Mouse (Mus musculus) spleen, postnatal 4 days (tissue): Measurements from ENCODE around the gene Slamf1.

Source experiments
- DNase-seq, 2 experiments: peaks; one replicate each; pipeline ENCODE4 v3.0.0; 2022; ENCODE audit warnings: low spot score in 2 of 2

Slamf1 gene

GRCm38 (mm10) chr1:171766898-171767297 is at the start of gene Slamf1:
Slamf1 (plus strand) TSS chr1:171767127.
- DNase-seq = no peak

GRCm38 (mm10) chr1:171731195-171731594 is 35.7 kb upstream of the Slamf1 start:
- DNase-seq = no peak

DNA sequence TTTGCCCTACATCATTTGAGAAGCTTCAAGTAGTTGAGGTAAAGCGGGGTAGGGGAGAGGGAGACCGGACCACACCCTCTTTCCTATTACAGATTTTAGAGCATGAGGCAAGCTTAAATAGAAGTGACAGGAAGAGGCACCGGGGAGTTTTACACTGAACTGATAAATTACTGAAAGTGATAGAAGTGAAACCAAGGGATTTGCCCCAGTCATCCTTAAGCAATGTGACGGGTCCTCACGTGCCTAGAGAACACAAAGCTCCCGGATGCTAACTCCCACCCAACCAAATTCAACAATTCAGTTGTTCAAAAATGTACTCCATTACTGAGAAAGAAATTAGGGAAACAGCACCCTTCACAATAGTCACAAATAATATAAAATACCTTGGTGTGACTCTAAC is 32.0 kb upstream of the Slamf1 start:
- no peak for DNase-seq

GRCm38 (mm10) chr1:171748127-171748969 is 18.6 kb upstream of the Slamf1 start:
- no peak for DNase-seq

GRCm38 (mm10) chr1:171761853-171762448 is 5.0 kb upstream of the Slamf1 start:
- DNase-seq = no peak

DNA sequence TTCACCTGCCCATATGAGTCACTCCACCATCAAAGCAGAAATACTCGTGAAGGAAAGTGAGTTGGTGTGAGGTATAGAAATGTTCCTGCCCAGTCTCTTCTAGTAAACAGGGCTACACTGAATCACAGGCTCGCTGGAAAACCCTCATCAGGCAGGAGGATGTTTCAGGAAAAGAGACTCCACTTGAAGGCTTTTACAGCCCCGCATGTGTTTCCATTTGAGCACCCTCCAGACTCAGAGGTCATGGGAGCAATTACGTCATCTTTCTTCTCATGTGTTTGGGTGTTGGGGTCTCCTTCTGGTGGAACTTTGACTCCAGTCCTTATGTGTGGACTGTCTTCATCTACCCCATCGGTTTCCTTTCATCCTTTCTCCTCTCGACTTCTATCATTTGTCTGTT is 4.1 kb downstream of the Slamf1 start:
- no peak for DNase-seq

DNA sequence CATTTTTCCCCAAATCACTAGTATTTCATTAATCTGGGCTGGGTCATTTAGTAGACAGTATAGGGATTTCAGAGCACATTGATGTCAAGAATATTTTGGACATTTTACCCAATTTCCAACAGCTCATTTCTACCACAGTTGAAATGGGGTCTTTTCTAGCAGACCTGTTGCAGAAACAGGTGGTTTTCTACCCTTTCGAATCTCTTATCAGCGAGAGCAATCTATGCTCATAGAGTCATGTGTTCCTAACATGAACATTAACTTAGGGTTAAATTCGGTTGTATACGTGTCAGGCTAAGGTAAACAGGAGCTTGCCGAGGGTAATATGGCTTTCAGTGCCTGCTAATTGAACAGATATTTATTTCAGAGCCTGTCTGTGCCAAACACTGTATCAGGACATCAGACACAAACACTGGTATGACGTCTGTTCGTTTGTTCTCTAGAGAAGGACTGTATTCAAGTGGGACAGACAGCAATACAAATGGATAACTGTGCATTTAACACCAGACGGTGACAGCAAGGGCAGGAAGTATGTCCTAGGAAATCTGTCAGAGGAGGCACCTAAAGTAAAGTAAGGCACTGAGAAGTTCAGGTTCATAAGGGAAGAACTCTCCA is 5.3 kb downstream of the Slamf1 start:
- DNase-seq = no peak

GRCm38 (mm10) chr1:171773232-171773989 is 6.5 kb downstream of the Slamf1 start:
- DNase-seq = no peak

DNA sequence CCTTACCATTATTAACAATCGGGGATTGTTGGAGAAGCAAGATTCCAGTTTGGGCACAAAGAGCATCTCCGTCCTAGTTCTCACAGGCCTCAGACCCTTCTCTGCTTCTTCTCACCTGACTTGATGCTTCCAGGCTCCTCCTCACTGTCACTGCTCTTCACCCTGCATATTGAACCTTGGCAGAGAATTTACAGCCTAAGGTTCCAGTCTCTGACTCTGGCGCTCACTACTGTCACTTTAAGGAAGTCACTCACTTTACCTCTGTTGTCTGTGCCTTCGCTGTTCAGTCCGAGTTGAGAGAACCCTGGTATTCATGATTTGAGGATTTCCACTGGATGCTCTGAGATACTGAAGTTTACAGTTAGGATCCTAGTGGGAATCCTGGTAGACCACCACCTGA is 7.3 kb downstream of the Slamf1 start:
- DNase-seq = no peak

DNA sequence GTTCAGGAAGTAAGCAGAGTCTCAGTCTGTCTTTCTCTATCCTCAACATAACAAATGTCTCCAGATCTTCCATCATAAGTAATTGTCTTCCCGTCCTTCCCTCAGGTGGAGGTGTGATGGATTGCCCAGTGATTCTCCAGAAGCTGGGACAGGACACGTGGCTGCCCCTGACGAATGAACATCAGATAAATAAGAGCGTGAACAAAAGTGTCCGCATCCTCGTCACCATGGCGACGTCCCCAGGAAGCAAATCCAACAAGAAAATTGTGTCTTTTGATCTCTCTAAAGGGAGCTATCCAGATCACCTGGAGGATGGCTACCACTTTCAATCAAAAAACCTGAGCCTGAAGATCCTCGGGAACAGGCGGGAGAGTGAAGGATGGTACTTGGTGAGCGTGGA is 7.8 kb downstream of the Slamf1 start:
- DNase-seq = no peak

DNA sequence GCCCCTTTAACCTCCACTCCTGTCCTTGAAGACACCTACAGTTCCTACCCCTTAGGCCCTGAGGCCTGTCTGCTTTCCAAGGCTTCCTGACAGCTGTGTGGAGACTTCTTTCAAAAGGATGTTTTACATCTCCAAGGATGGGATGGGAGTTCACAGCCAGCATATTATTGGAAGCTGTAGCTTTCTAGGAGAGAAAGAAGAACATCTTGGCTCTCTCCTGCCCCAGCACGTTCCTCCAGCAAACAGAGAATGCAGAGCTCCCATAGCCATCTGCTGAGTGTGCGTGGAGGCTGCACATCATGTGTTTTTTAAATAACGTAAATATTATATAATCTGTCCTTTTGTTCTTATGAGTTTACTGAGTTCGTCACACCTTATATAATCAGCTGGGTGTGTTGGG is 8.9 kb downstream of the Slamf1 start:
- DNase-seq = no peak

DNA sequence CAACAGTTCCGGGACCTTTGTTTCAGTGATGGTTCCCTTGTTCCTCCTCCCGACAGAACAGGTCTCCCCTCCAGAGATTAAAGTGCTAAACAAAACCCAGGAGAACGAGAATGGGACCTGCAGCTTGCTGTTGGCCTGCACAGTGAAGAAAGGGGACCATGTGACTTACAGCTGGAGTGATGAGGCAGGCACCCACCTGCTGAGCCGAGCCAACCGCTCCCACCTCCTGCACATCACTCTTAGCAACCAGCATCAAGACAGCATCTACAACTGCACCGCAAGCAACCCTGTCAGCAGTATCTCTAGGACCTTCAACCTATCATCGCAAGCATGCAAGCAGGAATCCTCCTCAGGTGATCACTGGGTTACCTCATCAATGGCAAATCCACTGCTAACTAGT is 10.1 kb downstream of the Slamf1 start:
- no peak for DNase-seq

- no peak for DNase-seq
Measured at GRCm38 (mm10) chr1:171782287-171782915, 15.5 kb downstream of the Slamf1 start.

DNA sequence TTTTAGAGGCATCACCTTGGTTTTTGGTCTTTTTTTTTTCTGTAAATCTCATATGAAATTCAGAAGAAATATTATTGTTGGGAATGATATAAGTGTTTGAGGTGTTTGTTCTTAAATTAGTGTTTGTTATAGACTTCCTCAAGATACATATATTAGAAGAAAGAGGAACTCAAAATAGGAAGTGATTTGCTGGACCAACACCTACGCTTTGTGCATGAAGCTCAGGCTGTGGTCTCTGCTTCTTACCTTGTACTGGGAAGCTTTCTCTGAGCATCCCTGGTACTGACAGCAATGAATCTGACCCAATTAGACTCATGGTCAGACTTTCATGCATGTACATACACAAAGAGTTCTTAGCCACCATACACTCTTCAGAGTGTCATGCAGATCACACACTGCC is 18.9 kb downstream of the Slamf1 start:
- no peak for DNase-seq

- DNase-seq = no peak
Measured at GRCm38 (mm10) chr1:171787281-171788015, 20.5 kb downstream of the Slamf1 start.

DNA sequence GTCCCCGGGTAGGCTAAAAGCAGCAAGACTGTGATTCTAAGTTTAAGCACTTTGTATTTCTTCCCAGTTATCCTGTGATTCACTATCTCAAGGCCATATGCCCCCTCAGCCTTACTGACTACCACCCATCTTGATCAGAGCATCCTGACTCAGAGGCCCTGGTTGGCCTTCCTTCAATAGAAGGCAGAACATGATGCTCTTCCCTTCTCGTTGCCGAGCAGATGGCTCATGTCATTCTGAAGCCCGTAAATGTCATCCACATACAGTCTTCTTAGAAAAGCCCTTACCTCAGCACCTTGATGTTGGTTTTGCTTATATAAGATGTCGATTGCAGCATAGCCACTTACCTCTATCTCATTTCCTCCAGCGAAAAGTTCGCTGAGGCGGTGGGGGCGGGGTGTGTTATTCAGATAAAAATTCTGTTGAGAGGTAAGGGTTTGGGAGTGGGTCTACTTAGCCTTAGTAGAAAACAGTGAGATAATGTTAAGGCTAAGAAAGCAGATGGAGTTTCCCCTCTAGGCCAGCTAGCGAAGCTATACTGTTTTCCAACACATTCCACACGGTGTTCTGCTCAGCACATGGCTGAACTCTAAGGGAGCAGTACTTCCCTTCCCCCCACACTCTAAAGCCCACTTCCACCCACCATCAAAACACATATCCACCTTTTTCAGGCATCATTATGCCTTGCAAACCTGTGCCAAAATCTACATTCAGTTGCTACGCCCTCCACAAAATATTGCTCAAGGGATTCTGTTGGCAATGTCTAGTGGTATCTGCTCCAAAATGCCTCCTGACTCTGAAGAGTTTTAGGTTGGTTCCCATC is 21.7 kb downstream of the Slamf1 start:
- no peak for DNase-seq

DNA sequence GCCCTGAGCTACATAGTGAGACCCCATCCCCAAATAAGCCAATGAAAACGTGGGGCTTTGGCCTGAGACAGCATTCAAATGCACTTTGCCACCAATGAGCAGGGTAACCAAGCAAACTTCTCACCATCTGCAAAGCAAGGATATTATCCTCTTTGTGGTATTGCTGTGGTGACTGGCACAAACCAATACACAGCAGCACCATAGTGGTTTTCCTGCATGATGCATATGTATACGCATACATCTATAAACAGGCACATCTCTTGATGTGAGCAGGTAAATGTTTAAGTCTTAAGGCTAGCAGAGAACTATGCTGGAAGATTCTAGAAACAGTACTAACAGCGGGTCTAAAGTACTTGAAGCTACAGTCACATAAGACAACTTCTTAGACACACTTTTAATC is 22.5 kb downstream of the Slamf1 start:
- no peak for DNase-seq

DNA sequence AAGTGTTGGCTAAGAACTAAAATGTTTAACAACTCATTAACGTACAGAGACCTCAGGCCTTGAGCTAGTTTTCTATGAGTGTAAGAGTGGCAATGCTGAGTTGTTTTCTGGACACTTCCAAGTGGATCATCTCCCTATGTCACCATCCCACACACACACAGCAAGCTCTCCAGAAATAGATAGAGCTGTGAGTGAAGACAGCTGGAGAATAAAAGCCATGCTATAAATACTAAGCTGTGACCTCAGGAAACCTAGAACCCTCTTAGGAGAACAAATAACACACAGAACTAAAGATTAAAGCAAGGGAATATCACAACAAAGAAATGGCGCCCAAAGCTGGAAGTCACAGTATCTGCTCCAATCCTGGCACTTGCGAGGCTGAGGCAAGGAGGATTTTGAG is 24.6 kb downstream of the Slamf1 start:
- no peak for DNase-seq

- DNase-seq = no peak
Measured at GRCm38 (mm10) chr1:171796185-171796584, 29.3 kb downstream of the Slamf1 start.

- DNase-seq = no peak
Measured at GRCm38 (mm10) chr1:171797840-171798239, 30.9 kb downstream of the Slamf1 start.
